Mouse (Mus musculus): ENCODE measurements around the gene Abca9. TPM values are rescaled to one million over a fixed set of nuclear protein-coding genes. Genes with fewer than 3 reads are reported as not detected.

Abca9 gene
- polyA plus RNA-seq, 1 experiment from 2014 or later: 0.48 TPM

Other genes starting within 250 kb of the Abca9 start
- gene Abca8b, start 172.4 kb downstream of the Abca9 start, polyA plus RNA-seq (2016; fragmentation: Nextera tagmentation; extraction: Ambion mirVana): 1.1 and 1.6 TPM in 2 replicates
- gene Abca8a, start 72.2 kb downstream of the Abca9 start, polyA plus RNA-seq (2016; fragmentation: Nextera tagmentation; extraction: Ambion mirVana): not detected in 2 replicates
- 0.16 and 0.19 TPM in 2 replicates for gene Abca6, start 83.6 kb upstream of the Abca9 start, polyA plus RNA-seq (2016; fragmentation: Nextera tagmentation; extraction: Ambion mirVana)
- gene Abca5, start 169.5 kb upstream of the Abca9 start, polyA plus RNA-seq (2016; fragmentation: Nextera tagmentation; extraction: Ambion mirVana): 2.2 and 2.9 TPM in 2 replicates
- 46.6 and 49.1 TPM in 2 replicates for gene Map2k6, start 230.9 kb upstream of the Abca9 start, polyA plus RNA-seq (2016; fragmentation: Nextera tagmentation; extraction: Ambion mirVana)